Mouse (Mus musculus) c-Kit-positive CD71-positive TER-119-positive erythroid progenitor cells, embryonic 14.5 days (primary cell): ENCODE data around the gene Brca1.
"Not testable (repeated sequence)": the region's sequence is repeated elsewhere in the genome, so short reads cannot be mapped to it uniquely, and the experiment has no call there.

Experiments used
- DNase-seq: peaks from one replicate; pipeline ENCODE4 v3.0.0-alpha.2; 2013; ENCODE audit warnings: low spot score

The Brca1 gene

DNA sequence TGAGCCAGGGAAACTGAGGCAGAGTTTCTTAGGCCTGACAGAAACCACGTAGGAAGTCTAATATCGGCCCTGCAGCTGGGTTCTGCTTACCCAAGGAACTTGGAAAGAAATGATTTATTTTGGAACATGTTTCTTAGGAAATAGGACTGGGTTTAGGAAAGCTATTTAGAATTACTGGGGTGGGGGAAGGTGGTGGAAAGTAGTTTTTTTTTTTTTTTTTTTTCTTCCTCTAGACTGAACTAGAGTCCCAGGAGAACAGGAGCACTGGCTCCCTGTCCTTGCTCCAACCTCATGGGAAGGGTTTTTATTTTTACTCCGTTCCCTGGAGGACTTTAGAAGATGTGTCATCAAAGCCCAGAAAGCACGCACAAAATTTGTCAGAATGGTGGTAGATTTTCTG lies 82.6 kb downstream of the Brca1 start:
- DNase-seq: no peak

DNA sequence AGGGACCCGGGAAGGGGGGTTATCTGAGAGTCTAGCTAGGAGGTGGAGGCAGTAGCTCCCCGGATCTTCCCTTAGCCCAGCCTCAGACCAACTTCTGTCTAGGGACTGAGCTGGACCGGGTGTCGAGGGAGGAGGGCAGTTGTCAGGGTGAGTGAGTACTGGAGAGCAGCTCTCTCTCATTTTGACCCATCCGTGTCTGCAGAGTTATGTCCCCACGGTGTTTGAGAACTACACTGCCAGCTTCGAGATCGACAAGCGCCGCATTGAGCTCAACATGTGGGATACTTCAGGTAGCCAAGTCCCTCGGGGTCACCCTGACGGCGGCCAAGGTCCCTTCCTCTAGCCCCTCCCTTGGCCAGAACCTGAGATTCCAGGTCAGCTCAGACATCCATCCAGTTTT lies 83.0 kb downstream of the Brca1 start:
- no peak for DNase-seq

DNA sequence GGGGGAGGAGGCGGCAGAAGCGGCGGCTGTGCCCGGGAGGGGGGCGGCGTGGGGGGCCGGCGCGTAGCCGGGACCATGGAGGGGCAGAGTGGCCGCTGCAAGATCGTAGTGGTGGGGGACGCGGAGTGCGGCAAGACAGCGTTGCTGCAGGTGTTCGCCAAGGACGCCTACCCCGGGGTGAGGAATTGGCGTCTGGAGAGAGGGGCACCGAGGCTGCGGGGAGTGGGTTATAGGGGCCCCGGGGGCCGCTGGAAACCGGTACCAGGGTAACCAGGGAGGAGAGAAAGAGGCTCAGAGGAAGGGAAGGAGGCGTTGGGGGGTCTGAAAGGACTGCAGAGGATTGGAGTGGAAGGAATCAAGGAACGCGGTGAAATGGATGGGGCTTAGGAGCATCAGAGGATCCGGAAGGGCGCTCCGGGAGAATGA lies 83.5 kb downstream of the Brca1 start:
- no peak for DNase-seq

- peak; percentile 62 for DNase-seq
These were observed 84.1 kb downstream of the Brca1 start for GRCm38 (mm10) chr11:101467477-101468262.

DNA sequence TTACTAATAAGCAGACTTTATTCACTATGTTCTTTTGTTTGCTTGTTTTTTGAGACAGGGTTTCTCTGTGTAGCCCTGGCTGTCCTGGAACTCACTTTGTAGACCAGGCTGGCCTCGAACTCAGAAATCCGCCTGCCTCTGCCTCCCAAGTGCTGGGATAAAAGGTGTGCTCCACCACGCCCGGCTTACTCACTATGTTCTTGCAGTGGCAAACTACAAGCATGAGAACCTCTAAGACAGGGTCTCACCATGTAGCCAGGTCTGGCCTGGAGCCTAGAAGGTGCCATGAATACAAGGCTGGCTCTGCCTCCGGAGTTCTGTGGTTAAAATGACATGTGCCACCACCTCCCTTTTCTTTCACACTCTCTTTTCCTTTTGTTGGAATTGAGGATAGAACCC lies 85.2 kb downstream of the Brca1 start:
- DNase-seq: not testable (repeated sequence)

DNA sequence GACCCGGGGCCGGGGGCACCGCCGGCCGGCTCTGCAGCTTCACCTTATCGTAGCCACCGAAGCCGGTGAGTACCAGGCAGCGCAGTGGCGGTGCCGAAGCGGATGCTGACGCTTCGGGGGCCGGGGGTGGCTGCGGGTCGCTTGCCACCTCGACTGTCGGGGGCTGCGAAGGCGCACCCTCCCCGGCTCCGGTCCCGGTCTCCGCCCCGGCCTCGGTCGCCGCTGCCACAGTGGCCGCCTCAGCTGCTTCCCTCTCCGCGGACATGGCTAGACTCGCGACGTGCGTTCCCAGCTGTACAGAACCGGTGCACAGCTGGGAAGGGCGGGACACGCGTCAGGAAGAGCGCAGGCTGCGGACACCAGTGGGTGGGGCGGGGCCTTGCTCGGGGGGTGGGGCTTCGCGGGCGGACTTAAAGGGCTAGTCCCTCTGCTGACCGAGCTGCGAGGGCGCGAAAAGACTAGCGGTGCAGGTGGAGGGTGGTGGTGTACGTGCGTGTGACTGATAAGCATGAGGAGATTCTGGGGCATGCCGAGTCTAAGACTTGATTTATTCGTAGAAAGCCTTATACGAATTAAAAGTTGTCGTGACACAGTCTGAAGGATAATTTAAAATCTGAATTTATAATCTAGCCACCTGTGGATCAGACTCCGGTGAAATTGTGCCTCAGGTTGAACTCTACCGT lies 85.7 kb downstream of the Brca1 start, which contains the start of gene Vat1:
Gene Vat1, minus strand, starts transcription at position 362 of the 683 bp plus-strand sequence.
- DNase-seq: peak; percentile 62

DNA sequence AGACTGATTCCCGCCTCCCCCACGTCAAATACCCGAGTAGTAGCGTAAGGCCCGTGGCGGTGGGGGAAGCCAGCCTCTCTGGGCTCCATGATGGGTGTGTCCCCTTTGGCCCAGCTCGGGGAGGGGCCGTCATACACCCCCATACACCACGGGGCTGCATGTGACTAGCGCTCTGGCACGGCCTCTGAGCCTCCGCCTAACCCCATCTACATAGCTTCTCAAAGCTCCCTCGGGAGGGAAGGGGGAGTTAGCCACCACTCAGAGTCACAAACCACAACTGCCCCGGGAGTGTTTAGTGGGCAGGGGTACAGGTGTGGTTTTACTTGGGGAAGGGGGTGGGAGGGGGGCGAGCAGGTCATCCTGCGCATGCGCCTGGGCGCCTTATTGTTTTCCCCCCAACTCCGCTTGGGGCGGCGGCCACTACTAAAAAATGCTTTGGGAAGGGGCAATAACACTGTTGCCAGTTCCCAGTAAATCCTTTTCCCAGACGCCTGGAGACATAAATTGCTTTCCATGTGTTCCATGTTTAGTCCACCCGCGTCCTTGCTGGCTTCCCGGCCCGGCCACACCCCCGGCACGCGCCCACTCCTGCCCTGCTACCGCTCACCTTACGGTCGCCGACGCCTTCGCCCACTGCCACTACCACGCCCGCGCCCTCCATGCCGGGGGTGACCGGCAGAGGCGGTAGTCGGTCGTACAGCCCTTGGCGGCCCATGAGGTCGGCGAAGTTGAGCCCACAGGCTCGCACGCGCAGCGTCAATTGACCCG lies 86.5 kb downstream of the Brca1 start:
- no peak for DNase-seq

DNA sequence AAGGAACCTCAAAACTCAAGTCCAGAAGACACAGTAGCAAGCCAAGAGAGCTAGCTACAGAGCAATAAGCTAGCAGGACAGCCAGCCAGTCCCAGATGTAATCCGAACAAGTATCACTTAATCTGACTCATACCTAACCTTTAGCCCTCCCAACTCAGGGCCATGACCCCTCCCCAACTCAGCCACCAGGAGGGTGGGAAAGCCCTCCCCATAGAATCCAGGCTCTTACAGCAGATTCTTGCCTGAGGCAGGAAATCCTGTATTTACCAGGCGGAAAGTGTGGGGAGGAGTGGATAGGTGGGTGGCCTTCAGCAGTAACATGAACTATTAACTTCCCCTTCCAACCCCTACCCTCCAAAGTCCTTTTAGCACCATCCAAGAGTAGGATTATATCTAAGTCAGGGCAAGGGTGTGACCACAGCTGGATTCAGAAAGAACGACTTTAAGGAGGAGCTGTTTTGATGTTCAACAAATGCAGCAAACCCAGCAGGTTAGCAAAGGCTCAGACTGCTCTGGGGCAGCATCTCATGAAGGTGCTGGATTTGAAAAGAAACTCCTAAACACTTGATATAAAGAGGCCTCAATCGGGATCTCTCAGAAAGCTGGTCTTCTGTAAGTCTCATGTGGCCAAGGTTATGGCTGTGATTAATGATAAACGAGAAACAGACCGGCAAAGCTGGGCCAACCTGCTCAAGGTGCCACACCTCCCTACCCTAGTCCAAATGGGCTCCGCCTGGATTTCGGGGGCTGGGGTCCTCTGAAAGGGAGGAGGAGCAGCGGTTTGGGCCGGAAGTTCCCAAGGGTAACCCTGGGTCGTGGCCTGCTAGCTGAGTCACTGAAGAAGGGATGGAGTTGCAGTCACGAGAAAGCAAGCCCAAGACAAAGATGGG lies 87.3 kb downstream of the Brca1 start, which contains the start of gene Rnd2:
Gene Rnd2, plus strand, starts transcription at position 789 of the 890 bp plus-strand sequence.
- no peak for DNase-seq

DNA sequence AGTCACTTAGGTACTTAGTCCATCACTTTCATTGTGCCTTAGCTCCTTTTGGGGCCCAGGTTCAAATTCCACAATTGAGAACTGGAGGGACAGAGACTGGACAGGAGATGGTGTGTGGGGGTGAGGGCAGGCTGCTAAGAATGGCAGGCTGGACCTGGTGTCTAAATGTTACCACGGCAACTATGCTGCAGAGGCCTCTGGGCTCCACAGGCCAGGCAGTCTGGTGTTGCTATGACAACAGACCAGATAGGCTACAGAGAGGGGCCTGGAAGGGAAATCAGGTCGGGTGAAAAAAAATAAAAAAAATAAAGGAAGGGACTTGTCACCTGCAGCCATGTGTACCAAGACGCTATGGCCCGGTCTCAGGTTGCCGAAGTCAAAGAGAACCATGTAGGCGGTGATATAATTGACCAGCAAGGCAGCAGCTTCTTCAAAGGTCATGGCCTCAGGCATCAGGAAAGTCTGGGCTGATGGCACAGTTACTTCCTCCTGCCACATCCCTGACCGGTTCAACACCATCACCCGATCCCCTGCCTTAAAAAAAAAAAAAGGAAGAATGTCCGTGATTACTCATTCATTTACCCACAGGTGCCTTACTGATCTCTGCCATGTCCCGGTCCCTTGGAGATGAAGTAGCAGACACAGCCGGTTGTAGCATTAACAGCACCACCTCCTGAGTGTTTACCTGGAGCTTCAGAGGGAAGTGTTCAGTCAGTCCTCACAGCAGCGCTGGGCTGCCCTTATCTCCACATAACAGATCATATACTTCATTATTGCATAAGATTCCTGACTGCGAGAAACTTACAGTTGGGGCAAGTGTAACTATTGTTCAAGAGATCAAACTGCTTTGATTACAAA lies 88.9 kb downstream of the Brca1 start:
- no peak for DNase-seq

GRCm38 (mm10) chr11:101462141-101462540 lies 89.6 kb downstream of the Brca1 start:
- DNase-seq: no peak

- DNase-seq: no peak
These were observed 91.4 kb downstream of the Brca1 start for GRCm38 (mm10) chr11:101460321-101460720.

GRCm38 (mm10) chr11:101459716-101460115 lies 92.0 kb downstream of the Brca1 start:
- no peak for DNase-seq

DNA sequence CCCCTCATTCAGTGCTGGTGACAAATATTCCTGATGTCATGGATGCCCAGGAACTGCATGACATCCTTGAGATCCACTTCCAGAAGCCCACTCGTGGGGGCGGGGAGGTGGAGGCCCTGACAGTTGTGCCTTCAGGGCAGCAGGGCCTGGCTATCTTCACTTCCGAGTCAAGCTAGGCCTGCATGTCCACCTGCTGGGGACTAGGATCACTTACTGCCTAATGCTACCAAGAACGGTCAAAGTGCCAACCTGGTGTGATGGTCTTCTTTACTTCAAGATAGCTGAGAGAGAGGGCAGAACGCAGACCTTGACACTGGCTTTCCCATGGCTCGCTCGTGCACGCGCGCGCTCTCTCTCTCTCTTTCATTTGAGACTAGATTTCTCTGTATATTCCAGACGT lies 93.5 kb downstream of the Brca1 start:
- DNase-seq: no peak

GRCm38 (mm10) chr11:101457631-101458030 lies 94.1 kb downstream of the Brca1 start:
- no peak for DNase-seq

- DNase-seq: no peak
These were observed 96.1 kb downstream of the Brca1 start for GRCm38 (mm10) chr11:101455627-101456026.

- no peak for DNase-seq
These were observed 97.1 kb downstream of the Brca1 start for GRCm38 (mm10) chr11:101454702-101455101.

- no peak for DNase-seq
These were observed 99.5 kb downstream of the Brca1 start for GRCm38 (mm10) chr11:101452093-101452774.

DNA sequence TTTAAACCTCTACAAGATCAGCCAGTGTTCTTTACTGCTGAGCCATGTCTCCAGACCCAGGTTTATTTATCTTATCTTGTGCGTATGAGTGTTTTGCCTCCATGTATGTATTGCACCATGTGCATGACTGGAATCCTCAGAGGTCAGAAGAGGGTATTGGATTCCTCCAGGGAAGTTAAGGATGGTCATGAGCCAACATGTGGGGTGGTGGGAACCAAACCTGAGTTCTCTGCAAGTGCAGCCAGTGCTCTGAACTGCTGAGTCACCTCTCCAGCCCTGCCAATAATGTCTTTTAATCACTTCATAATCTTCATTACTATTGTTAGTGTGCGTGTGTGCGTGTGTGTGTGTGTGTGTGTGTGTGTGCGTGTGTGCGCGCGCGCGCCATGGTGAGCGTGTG lies 100.2 kb downstream of the Brca1 start:
- DNase-seq: no peak

DNA sequence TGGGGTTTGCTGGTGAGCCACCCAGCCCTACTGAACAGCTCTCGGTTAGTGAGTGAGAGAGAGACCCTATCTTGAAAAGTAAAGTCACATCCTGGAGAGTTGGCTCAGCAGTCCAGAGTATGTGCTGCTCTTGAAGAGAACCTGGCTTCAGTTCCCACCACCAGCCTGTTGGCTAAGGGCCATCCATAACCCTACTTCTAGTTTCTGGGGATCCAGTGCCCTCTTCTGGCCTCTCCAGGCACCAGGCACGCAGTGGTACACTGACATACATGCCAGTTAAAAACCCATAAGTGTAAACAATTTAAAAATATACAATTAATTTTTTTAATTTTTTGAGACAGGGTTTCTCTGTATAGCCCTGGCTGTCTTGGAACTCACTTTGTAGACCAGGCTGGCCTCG lies 101.4 kb downstream of the Brca1 start:
- DNase-seq: no peak

GRCm38 (mm10) chr11:101449596-101449995 lies 102.2 kb downstream of the Brca1 start:
- not testable (repeated sequence) for DNase-seq
